Mouse (Mus musculus) thymus, adult 2 months (tissue): ENCODE data around the gene Mecr. TPM values are rescaled to one million over a fixed set of nuclear protein-coding genes. Genes with fewer than 3 reads are reported as not detected.

Source experiments
- DNase-seq: peaks from one replicate; pipeline ENCODE4 v3.0.0; 2021
- H3K27ac ChIP-seq: fragments of 200-500 bp; 2 replicates; pipeline ENCODE4 v1.5.1; 2012; ENCODE audit warnings: low read length, control low read depth; ENCODE audit not compliant: control insufficient read depth, insufficient read depth
- H3K27me3 ChIP-seq: fragments of 200-500 bp; 2 replicates; pipeline ENCODE4 v1.6.1; 2012; ENCODE audit warnings: mild to moderate bottlenecking, low read length, moderate library complexity, mixed read lengths; ENCODE audit not compliant: control insufficient read depth, insufficient read depth
- H3K36me3 ChIP-seq: fragments of 200-500 bp; 2 replicates; pipeline ENCODE4 v1.6.1; 2012; ENCODE audit warnings: mild to moderate bottlenecking, low read length, moderate library complexity; ENCODE audit not compliant: control insufficient read depth, insufficient read depth
- H3K4me1 ChIP-seq: fragments of 200-500 bp; replicated peaks from 2 replicates; pipeline ENCODE4 v1.6.1; 2012; ENCODE audit warnings: low read length; ENCODE audit not compliant: control insufficient read depth, insufficient read depth
- H3K4me3 ChIP-seq: fragments of 200-500 bp; 2 replicates; pipeline ENCODE4 v1.5.1; 2012; ENCODE audit warnings: mild to moderate bottlenecking, low read length, control low read depth, moderate library complexity; ENCODE audit not compliant: control insufficient read depth, insufficient read depth
- CTCF ChIP-seq: fragments of 200-500 bp; IDR thresholded peaks from 2 replicates; pipeline ENCODE4 v1.5.1; 2012; ENCODE audit warnings: mild to moderate bottlenecking, control low read depth, low read length, moderate library complexity, borderline replicate concordance; ENCODE audit not compliant: control insufficient read depth, poor library complexity, insufficient read depth; ENCODE audit errors: extremely low read depth
- POLR2A ChIP-seq: fragments of 200-500 bp; IDR thresholded peaks from 2 replicates; pipeline ENCODE4 v1.6.1; 2012; ENCODE audit warnings: mild to moderate bottlenecking, low read length, control low read depth, moderate library complexity; ENCODE audit not compliant: control insufficient read depth, poor library complexity, insufficient read depth; ENCODE audit errors: extremely low read depth
- WGBS: fragments of 180-500 bp; shearing (Covaris S2); methylation state at CpG from one replicate; pipeline ENCODE4 v1.1.7; 2018; 5-methylcytosine and 5-hydroxymethylcytosine counted together
- polyA plus RNA-seq: library from polyadenylated mRNA; depleted of rRNA; stranded (reverse); fragments of >200 nt; gene quantifications from 2 replicates; pipeline ENCODE4 v1.2.3, GENCODE M21; 2012

The Mecr gene
- polyA plus RNA-seq, 1 experiment = 26.4 TPM

DNA sequence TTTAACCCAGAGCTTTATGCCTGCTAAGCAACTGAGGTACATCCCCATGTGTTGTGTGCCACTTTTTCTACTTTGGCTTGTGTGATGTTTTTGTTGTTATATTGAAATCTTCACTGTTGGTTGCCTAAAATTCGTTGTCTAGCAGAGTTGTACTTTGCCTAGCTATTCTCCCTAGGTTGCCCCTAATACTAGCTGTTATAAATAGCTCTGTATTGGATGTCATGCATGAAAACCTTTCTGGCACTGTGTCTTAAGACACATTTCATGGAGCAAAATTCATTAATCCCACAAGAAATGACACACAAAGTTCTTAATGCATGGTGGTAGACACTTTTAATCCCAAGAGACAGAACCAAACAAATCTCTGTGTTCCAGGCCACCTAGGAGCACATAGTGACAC lies 36.4 kb downstream of the Mecr start:
- Histone ChIP-seq H3K27ac (no peak overlapping the region), H3K27me3 (no peaks in the 10 kb centered on the region), H3K36me3 (no peaks in the 10 kb centered on the region), H3K4me1 (peaks cover 6% of the 10 kb centered on the region; the same call in 1 of the 2 replicates), H3K4me3 (no peak overlapping the region)
- no peak for DNase-seq
- no peak for TF ChIP-seq CTCF
- no peak for TF ChIP-seq POLR2A
- WGBS = 71% methylated on average over 1 of the region's 1 CpGs

DNA sequence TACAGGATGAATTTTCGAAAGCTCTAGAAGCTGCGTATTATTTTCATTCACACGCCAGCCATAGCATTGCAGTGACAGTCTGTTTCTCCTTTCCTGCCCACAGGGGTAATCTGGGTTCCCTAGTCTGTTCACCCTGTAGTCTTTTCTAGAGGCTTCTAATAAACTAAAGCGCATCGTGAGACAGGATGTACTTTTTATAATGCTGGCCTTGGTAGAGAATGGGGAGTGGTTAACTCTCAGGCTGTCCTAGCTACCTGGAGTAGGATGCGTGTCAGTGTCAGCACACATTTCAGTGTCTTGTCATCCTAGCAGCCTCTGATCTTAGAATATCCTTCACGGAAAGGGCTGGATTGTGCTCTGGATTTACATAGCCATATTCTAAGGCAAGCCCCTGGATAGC lies 38.0 kb downstream of the Mecr start:
- Histone ChIP-seq H3K36me3 (peaks cover 13% of the 10 kb centered on the region), H3K27ac (no peak overlapping the region), H3K4me1 (no peaks in the 10 kb centered on the region), H3K27me3 (no peaks in the 10 kb centered on the region), H3K4me3 (no peak overlapping the region)
- TF ChIP-seq CTCF (no peak), POLR2A (no peak)
- WGBS = 85% methylated on average over 7 of the region's 7 CpGs
- no peak for DNase-seq

DNA sequence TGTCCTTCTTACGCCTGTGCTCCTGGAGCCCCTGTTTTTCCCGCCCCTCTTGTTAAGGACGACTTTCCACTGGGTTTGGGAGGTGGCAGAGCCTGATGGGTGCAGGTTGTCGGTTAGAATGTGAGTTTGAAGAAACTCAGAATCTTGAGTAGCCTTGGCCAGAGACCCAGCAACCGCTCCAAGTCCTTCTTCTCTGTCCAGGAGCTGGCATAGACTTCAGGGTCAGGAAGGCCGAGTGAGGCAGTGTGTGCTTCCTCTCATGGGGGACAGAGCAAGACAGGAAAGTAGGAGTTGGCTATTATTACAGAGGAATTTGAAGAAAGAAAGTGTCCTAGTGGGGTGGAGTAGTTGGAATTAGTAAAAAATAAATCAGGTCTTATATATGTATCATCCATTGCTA lies 40.3 kb downstream of the Mecr start:
- Histone ChIP-seq H3K27me3 (no peaks in the 10 kb centered on the region), H3K36me3 (peaks cover 16% of the 10 kb centered on the region), H3K4me1 (no peaks in the 10 kb centered on the region), H3K4me3 (no peak overlapping the region), H3K27ac (no peak overlapping the region)
- TF ChIP-seq CTCF (no peak), POLR2A (no peak)
- no peak for DNase-seq
- 92% methylated on average over 6 of the region's 6 CpGs for WGBS

DNA sequence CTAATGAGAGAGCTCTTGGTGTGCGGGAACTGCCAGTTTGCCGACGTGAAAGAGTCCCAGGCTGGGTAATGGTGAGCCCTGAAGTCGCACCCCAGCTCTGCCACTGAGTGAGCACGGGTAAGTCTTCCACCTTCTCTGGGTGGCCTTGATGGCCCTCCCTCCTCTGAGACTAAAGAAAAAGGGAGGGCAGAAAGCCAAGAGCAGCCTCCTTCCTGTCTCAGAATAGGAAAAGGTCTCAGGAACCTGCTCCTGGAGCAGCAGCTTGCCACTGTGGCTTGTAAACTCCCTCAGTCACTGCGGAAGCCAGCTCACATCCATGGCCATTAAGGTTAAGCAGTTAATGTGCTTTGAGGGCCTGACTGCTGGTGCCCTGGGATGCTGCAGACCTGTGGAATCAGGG lies 42.1 kb downstream of the Mecr start:
- Histone ChIP-seq H3K36me3 (peaks cover 16% of the 10 kb centered on the region), H3K4me3 (no peak overlapping the region), H3K27ac (no peak overlapping the region), H3K4me1 (no peaks in the 10 kb centered on the region), H3K27me3 (no peaks in the 10 kb centered on the region)
- TF ChIP-seq POLR2A = no peak
- no peak for TF ChIP-seq CTCF
- 86% methylated on average over 6 of the region's 6 CpGs for WGBS
- DNase-seq = no peak

DNA sequence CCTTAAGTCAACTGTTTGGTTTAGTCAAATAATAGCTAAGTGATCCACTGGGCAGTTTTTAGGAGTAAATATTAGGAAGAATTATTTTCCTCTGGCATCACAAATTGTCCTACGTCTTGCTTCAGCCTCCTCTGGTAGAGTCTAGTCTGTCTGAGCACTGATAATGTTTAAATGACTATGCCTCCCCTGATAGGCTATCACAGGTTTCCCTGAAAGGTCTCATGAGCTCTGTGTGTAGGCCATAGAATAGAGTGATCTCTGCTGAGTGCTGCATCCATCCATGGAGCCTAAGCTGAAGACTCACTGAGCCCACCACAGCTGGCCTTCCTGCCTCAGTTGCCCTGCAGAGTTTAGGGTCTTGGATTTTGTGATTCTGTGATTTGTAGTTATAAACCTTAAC lies 45.3 kb downstream of the Mecr start:
- H3K27ac ChIP-seq = no peak overlapping the region
- TF ChIP-seq CTCF (no peak), POLR2A (no peak)
- DNase-seq = no peak
- H3K4me3 ChIP-seq = no peak overlapping the region
- no peaks in the 10 kb centered on the region for H3K4me1 ChIP-seq
- H3K36me3 ChIP-seq = peaks cover 41% of the 10 kb centered on the region
- 95% methylated on average over 1 of the region's 1 CpGs for WGBS
- no peaks in the 10 kb centered on the region for H3K27me3 ChIP-seq

DNA sequence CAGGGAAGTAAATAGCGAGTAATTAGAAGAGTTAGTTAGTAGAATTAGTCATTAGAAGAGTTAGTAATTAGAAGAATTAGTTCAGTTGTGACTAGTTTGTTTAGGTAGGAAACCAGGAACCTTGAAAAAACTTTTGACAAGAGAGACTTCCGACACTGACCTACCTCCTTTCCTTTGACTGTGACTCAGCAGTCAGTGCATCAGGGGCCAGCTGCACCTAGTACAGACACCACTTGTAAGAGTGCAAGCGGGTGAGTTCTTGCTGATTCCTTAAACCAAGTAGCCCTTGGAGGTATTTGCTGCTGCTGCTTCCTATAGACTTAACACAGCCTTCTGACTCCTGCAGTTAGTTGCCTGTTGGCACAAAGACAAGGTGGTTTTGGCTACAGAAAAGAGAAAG lies 47.4 kb downstream of the Mecr start:
- Histone ChIP-seq H3K4me3 (no peak overlapping the region), H3K4me1 (no peaks in the 10 kb centered on the region), H3K36me3 (peaks cover 51% of the 10 kb centered on the region), H3K27me3 (no peaks in the 10 kb centered on the region), H3K27ac (no peak overlapping the region)
- no peak for DNase-seq
- 52% methylated on average over 3 of the region's 3 CpGs for WGBS
- TF ChIP-seq POLR2A (no peak), CTCF (no peak)

DNA sequence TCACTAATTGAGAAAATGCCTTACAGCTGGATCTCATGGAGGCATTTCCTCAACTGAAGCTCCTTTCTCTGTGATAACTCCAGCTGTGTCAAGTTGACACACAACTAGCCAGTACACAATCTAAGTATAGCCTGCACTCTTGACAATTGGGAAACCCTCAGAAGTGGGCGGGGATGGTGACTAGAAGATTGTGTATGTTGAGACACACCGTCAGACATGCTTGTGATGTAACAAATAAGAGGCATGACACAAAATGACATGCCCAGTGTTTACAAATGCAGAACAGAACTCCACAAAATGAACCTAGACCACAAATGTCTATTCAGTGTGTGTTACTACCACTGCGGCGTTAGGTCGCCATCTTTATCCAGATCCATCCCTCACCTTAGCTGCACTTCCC lies 53.8 kb downstream of the Mecr start:
- no peak for DNase-seq
- no peak overlapping the region for H3K27ac ChIP-seq
- H3K27me3 ChIP-seq = no peaks in the 10 kb centered on the region
- no peak for TF ChIP-seq POLR2A
- TF ChIP-seq CTCF = no peak
- no peak overlapping the region for H3K4me3 ChIP-seq
- 99% methylated on average over 5 of the region's 5 CpGs for WGBS
- peaks cover 83% of the 10 kb centered on the region for H3K36me3 ChIP-seq
- no peaks in the 10 kb centered on the region for H3K4me1 ChIP-seq
